Mouse (Mus musculus) heart, postnatal 10 days (tissue): Measurements from ENCODE around the gene Fam189a1. TPM values are rescaled to one million over a fixed set of nuclear protein-coding genes. Genes with fewer than 3 reads are reported as not detected.

Source experiments
- DNase-seq, 2 experiments: peaks; one replicate each; pipeline ENCODE4 v3.0.0; 2021
- intact Hi-C: fragments of 180-260 bp; cut with DNase I; formaldehyde crosslinking; loops from one replicate; pipeline ENCODE4 v1.15.1; 2025
- total RNA-seq, 2 experiments: library from RNA; stranded (reverse); gene quantifications; 2 replicates each; pipeline ENCODE4 v1.2.3; 2021

Fam189a1 gene
- total RNA-seq, 2 experiments from 2014 or later = not detected

- intact Hi-C loops = no loop called here
- DNase-seq = no peak
Measured at GRCm38 (mm10) chr7:65104207-65105096, 51.9 kb downstream of the Fam189a1 start.

DNA sequence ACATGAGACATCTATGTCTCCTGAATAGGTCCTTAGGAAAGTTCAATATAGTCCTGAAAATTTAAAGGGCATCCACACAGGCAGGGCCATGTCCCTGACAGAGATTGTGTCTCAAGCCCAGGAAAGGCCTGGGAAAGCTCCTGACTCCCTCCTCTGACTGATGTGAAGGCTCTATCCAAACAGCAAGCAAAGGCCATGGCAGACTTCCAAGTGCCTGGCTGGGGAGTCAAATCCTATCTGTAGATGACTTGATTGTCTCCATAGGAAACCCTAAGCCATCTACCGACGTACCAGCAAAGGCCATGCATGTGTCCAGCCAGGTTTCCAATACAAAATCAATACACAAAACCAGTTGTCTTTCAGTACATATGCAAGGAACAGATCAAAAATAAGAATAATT lies 54.7 kb downstream of the Fam189a1 start:
- intact Hi-C loops = no loop called here
- DNase-seq = no peak

GRCm38 (mm10) chr7:65097708-65098107 lies 58.7 kb downstream of the Fam189a1 start:
- intact Hi-C loops = no loop called here

DNA sequence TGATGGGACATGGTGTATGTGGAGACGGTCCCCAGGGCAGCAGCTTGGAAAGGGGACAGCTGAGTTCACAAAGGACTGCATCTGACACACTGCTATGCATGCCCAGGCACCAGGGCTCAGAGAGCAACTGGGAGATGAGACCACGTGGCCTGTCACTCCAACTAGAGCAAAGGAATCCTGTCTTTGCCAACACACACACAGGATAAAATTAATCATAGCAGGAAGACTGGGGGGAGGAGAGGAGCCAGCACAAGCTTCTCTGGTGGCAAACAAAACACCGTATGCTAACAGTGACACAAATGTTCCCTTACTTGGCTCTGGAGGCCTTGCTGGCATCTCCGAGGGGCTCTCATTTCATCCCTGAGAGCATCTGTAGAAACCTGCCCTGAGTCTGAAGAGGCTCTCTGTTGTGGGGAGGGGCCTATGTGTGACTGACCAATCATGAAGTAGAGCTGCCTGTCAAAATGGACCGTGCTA lies 60.7 kb downstream of the Fam189a1 start:
- DNase-seq = peak in 1 of 2 experiments; percentile 16
- intact Hi-C loops = no loop called here

More at GRCm38 (mm10) chr7:65097708-65098107, 58.7 kb downstream of the Fam189a1 start:
- no peak for DNase-seq

DNA sequence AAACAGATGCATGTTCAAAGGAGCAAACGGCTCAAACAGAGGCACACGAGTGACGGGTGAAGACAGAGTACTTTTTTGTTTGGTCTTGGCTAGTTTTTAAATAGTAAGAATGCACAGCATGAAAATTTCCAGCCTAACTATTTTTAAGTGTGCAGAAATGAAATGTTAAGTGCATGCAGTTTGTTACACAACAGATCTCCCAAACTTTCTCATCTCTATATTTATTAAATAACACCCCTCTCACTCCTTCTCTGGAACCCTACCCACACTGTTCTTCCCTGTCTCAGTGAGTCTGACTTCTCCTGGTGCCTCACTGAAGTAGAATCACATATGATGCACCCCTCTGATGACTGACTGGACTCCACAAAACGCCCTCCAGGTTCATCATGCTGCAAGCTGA lies 63.1 kb downstream of the Fam189a1 start:
- no peak for DNase-seq
- intact Hi-C loops = no loop called here

DNA sequence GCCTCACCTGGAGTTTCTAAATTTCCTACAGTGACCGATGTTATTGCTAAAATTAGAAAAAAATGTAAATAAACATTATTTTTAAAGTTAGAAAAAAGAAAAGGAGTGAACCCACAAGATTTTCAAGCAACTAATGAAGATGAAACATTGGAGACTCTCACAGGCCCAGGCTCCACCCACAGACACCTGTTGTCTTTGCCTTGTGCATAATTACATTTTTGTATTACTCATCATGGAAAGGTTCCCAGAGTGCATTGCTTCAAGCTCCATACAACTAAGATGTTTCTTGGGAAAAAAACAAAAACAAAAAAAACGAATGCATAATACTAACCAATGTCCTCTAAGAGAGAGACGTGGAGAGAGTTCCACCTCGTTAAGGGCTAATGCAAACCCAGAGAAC lies 64.9 kb downstream of the Fam189a1 start:
- DNase-seq = no peak
- intact Hi-C loops = no loop called here

- no peak for DNase-seq
- intact Hi-C loops = no loop called here
Measured at GRCm38 (mm10) chr7:65085972-65086371, 70.4 kb downstream of the Fam189a1 start.

- no peak for DNase-seq
- intact Hi-C loops = no loop called here
Measured at GRCm38 (mm10) chr7:65082778-65083091, 73.6 kb downstream of the Fam189a1 start.

GRCm38 (mm10) chr7:65081979-65082777 lies 74.2 kb downstream of the Fam189a1 start:
- intact Hi-C loops = no loop called here
- DNase-seq = no peak

DNA sequence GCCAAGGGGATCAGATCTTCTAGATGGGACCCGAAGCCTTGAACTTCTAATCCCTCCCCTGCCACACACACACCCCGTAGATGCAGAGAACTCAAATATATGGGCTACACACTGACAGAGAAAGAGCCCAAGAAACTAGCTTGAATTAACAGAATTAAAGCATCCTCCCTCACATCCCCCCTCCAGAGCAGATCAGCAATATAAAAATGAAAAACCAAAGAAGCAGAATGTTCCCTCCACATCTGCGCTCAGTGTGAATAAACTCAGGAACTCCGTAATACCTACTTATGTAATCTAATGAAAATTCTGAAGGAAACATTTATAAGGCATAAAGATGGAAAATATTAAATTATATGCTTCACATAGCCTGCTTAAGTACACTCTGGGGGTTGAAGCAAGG lies 80.2 kb downstream of the Fam189a1 start:
- intact Hi-C loops = no loop called here
- DNase-seq = no peak

DNA sequence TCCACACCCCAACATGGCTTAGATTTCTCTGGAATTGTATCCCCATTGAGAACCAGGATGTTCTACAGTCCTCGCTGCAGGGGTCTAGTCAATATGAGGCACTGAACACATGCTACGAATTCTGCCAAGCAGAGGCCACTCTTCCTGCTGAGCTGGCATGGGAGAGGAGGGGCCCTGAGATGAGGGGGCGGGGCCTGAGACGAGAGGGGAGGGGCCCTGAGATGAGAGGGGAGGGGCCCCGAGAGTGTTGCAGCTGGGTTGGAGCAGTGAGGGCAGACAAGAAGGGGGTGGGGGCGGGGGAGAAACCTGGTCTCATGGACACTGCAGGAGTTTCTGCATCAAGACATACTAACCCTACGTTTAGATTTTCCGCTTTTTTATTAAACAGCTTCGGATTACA lies 82.2 kb downstream of the Fam189a1 start:
- no peak for DNase-seq
- intact Hi-C loops = loop anchor here (5.0 kb wide), 2 partner anchors 232 to 292 kb away; no protein-coding TSS in a partner anchor

DNA sequence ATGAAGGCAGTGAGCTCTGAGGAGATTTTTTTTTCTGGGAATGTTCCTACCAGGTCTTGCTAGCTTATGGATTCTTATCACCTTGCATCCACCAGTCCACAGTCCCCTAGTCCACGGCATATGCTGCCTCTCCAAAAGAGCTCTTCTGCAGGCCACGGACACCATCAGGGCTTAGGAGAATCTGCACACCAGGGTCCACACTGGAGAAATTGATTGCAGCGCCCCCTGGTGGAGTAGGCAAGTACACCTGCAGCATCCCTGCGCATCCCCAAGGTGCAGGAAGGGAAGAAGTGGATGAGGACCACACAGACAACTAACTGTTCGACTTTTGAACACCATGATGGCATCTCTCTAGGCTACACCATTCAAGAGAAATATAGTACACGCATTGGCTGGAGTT lies 82.8 kb downstream of the Fam189a1 start:
- intact Hi-C loops = loop anchor here (2.0 to 5.0 kb wide), 3 partner anchors 123 to 291 kb away; no protein-coding TSS in a partner anchor

DNA sequence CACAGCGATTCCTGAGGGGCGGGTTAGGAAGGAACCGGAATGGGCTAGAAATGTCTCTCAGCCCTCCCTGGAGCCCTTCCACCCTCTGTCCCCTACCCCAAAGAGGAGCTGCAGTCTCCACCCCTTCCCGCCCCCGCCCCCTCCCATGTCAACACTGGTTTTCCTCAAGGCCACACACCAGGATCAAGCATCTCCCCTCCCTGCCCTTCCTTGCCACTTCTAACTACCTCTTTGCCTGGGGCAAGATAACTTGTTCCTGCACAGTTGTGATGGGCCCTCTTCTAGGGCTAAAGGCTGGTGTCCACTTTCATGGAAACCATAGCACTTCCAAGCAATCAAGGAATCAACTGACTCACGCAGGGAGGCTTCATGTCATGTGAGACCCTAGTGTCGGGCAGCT lies 90.2 kb downstream of the Fam189a1 start:
- intact Hi-C loops = no loop called here
- no peak for DNase-seq

More for the DNA sequence above, 82.8 kb downstream of the Fam189a1 start:
- peak; percentile 38 to 68 for DNase-seq

DNA sequence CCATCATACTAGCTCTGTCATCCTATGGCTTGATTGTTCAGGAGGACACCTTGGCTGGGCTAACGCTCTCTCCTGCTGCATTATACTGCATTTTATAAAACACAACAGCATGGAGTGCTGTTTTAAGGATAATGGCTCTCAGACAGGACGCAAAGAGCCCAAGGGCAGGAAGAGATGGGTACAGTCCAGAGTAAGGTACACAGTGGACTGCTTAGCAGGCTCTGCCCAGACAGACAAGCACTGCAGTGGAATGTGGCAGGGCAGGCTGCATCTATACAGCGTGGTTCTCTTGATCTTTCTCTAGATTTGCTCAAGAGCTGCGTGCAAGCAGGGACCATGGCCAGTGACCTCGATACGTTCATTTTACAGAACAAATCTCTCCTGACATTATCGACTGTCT lies 90.9 kb downstream of the Fam189a1 start:
- DNase-seq = no peak
- intact Hi-C loops = no loop called here

DNA sequence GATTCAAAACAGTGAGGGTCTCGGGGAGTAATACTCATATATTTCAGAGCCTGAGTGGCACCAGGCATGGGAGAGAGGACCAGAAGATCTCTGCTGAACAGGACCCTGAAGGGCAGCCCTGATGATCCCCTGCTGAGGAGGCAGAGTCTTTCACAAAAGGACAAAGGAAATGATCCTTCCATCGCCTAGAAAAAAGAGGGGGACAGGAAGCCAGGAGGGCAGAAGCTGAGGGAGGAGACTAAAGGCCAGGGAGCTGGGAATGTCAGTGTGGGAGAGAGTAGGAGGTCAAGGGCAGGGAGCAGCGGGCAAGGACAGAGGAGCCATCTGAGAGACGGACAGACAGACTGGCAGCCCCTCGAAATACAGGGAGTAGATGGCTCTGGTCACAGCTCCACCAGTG lies 91.7 kb downstream of the Fam189a1 start:
- DNase-seq = no peak
- intact Hi-C loops = no loop called here

DNA sequence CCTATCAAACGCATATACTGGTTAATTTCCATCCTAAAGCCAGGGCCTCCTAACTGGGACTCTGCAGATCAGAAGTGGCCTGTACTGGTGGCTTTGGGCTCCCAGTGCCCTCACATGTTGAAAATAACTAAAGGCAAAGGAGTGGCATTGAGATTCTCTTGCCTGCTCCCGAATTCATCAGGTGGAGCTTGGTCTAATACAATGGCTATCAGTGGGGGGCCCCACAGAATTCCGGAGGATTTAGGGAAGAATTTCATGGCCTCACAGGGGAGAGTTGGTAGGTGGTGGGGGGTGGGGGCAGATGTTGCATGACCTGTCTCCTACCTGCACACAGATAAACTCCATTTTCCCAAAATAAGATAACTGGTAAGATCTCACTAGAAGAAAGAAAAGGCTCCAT lies 92.3 kb downstream of the Fam189a1 start:
- DNase-seq = no peak
- intact Hi-C loops = no loop called here

- intact Hi-C loops = no loop called here
- DNase-seq = no peak
Measured at GRCm38 (mm10) chr7:65060163-65060799, 96.1 kb downstream of the Fam189a1 start.

GRCm38 (mm10) chr7:65056864-65057263 lies 99.5 kb downstream of the Fam189a1 start:
- intact Hi-C loops = no loop called here

GRCm38 (mm10) chr7:65051986-65052385 lies 104.4 kb downstream of the Fam189a1 start:
- intact Hi-C loops = no loop called here

More at GRCm38 (mm10) chr7:65056864-65057263, 99.5 kb downstream of the Fam189a1 start:
- DNase-seq = peak in 1 of 2 experiments; percentile 2

DNA sequence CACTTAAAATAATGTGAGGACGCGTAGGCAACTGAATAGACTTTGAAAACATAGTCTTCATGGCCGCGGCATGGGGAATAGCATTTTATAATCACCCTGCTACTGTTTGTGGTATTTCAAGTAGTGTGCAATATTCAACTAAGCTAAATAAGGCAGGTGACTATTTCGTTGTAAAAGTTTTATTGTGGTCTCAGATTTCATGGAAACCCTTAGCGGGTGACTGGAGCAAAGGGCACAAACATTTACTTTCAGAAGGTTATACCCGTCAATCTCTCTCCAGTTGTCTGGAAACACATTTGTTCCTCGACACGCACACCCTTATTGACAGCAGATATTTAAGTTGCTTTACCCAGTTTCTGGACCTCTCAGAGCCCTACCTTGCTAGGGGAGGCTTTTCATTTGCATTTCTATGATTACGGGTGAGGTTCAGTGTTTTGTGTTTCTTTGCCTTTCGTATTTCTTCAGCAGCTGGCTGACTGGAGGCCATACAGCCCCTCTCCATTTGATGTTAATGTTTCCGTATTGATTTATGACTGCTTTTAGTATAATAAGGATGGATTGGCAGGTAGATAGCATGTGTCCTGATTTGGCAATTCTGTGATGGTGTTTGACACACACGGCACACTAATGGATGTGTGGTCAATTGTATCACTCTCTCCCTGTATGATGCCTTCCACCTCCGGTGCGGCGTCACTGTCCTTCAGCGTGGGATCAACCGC lies 107.0 kb downstream of the Fam189a1 start:
- intact Hi-C loops = no loop called here
- no peak for DNase-seq

More at GRCm38 (mm10) chr7:65051986-65052385, 104.4 kb downstream of the Fam189a1 start:
- DNase-seq = no peak
